Mouse (Mus musculus) limb, embryonic 14.5 days (tissue): ENCODE measurements around the gene Ppara. TPM values are rescaled to one million over a fixed set of nuclear protein-coding genes. Genes with fewer than 3 reads are reported as not detected.

Source experiments
- ATAC-seq: fragments of 200-750 bp; cut with Nextera tagmentation; 2 replicates; pipeline ENCODE4 v1.8.0; 2017; ENCODE audit warnings: low read depth, moderate number of reproducible peaks, moderate TSS enrichment; ENCODE audit not compliant: low FRiP score
- DNase-seq: peaks from one replicate; pipeline ENCODE4 v3.0.0-alpha.2; 2015; ENCODE audit warnings: low spot score
- H3K27ac ChIP-seq: fragments of 300-500 bp; sonication (generic); replicated peaks from 2 replicates; pipeline ENCODE4 v1.5.1; 2014; ENCODE audit warnings: low read depth, mild to moderate bottlenecking, low read length, moderate library complexity, mixed read lengths
- H3K27me3 ChIP-seq: fragments of 300-500 bp; sonication (generic); 2 replicates; pipeline ENCODE4 v1.6.1; 2014; ENCODE audit warnings: low read length, mixed read lengths; ENCODE audit not compliant: control insufficient read depth, insufficient read depth
- H3K36me3 ChIP-seq: fragments of 300-500 bp; sonication (generic); 2 replicates; pipeline ENCODE4 v1.6.1; 2014; ENCODE audit warnings: mild to moderate bottlenecking, low read length, moderate library complexity, mixed read lengths; ENCODE audit not compliant: control insufficient read depth, insufficient read depth
- H3K4me1 ChIP-seq: fragments of 300-500 bp; sonication (generic); 2 replicates; pipeline ENCODE4 v1.6.1; 2014; ENCODE audit warnings: antibody characterized with exemption, low read length, mixed read lengths; ENCODE audit not compliant: control insufficient read depth, insufficient read depth
- H3K4me2 ChIP-seq: fragments of 300-500 bp; sonication (generic); replicated peaks from 2 replicates; pipeline ENCODE4 v1.6.1; 2014; ENCODE audit warnings: low read depth, mild to moderate bottlenecking, low read length, moderate library complexity; ENCODE audit not compliant: severe bottlenecking
- H3K4me3 ChIP-seq: fragments of 300-500 bp; sonication (generic); replicated peaks from 2 replicates; pipeline ENCODE4 v1.5.1; 2014; ENCODE audit warnings: low read length
- H3K9ac ChIP-seq: fragments of 300-500 bp; sonication (generic); 2 replicates; pipeline ENCODE4 v1.6.1; 2014; ENCODE audit warnings: mild to moderate bottlenecking, low read depth, low read length, moderate library complexity; ENCODE audit not compliant: severe bottlenecking
- H3K9me3 ChIP-seq: fragments of 300-500 bp; sonication (generic); 2 replicates; pipeline ENCODE4 v1.6.1; 2016; ENCODE audit warnings: low read length; ENCODE audit not compliant: control insufficient read depth
- POLR2A ChIP-seq: fragments of 200-500 bp; IDR thresholded peaks from 2 replicates; pipeline ENCODE4 v1.8.0; 2012; ENCODE audit warnings: inconsistent platforms, mild to moderate bottlenecking, moderate library complexity, borderline replicate concordance; ENCODE audit not compliant: insufficient read depth, insufficient read length; ENCODE audit errors: extremely low read depth
- WGBS: fragments of 180-500 bp; shearing (Covaris S2); extraction: QIAGEN DNeasy Blood & Tissue Kit; methylation state at CpG from one replicate; pipeline ENCODE4 v1.1.7; 2014; 5-methylcytosine and 5-hydroxymethylcytosine counted together
- polyA plus RNA-seq, 2 experiments: library from polyadenylated mRNA; depleted of rRNA in 1 of 2; stranded (reverse) in 1 of 2; unstranded in 1 of 2; fragments of >200 nt; fragmentation: Nextera tagmentation in 1 of 2; extraction: Ambion mirVana in 1 of 2; gene quantifications; 2 replicates each; pipeline versions ENCODE4 v1.2.1 to v1.2.3; 2012 to 2014

Gene Ppara
- polyA plus RNA-seq, 2 experiments = 0.84 to 2.8 TPM

GRCm38 (mm10) chr15:85788051-85788450, 53.3 kb downstream of the Ppara start:
- Histone ChIP-seq H3K4me1 (no peaks in the 10 kb centered on the region), H3K9ac (no peak overlapping the region), H3K9me3 (no peaks in the 10 kb centered on the region), H3K4me2 (no peak overlapping the region), H3K36me3 (no peaks in the 10 kb centered on the region), H3K27me3 (no peaks in the 10 kb centered on the region), H3K27ac (no peak overlapping the region), H3K4me3 (no peak overlapping the region)
- no peak for TF ChIP-seq POLR2A
- WGBS = 83% methylated on average over 4 of the region's 4 CpGs
- no peak for DNase-seq
- ATAC-seq = no peak

GRCm38 (mm10) chr15:85788633-85789032, 53.9 kb downstream of the Ppara start:
- H3K9ac ChIP-seq = no peak overlapping the region
- TF ChIP-seq POLR2A = no peak
- no peak overlapping the region for H3K4me2 ChIP-seq
- H3K36me3 ChIP-seq = no peaks in the 10 kb centered on the region
- ATAC-seq = no peak
- 77% methylated on average over 16 of the region's 16 CpGs for WGBS
- no peaks in the 10 kb centered on the region for H3K27me3 ChIP-seq
- no peaks in the 10 kb centered on the region for H3K9me3 ChIP-seq
- H3K4me1 ChIP-seq = no peaks in the 10 kb centered on the region
- H3K4me3 ChIP-seq = no peak overlapping the region
- no peak overlapping the region for H3K27ac ChIP-seq
- DNase-seq = no peak

GRCm38 (mm10) chr15:85791449-85791848, 56.7 kb downstream of the Ppara start:
- no peak for TF ChIP-seq POLR2A
- no peak overlapping the region for H3K27ac ChIP-seq
- DNase-seq = no peak
- H3K9me3 ChIP-seq = no peaks in the 10 kb centered on the region
- no peak for ATAC-seq
- no peak overlapping the region for H3K4me3 ChIP-seq
- no peaks in the 10 kb centered on the region for H3K27me3 ChIP-seq
- no peak overlapping the region for H3K4me2 ChIP-seq
- H3K9ac ChIP-seq = no peak overlapping the region
- no peaks in the 10 kb centered on the region for H3K36me3 ChIP-seq
- WGBS = 79% methylated on average over 4 of the region's 4 CpGs
- H3K4me1 ChIP-seq = no peaks in the 10 kb centered on the region

DNA sequence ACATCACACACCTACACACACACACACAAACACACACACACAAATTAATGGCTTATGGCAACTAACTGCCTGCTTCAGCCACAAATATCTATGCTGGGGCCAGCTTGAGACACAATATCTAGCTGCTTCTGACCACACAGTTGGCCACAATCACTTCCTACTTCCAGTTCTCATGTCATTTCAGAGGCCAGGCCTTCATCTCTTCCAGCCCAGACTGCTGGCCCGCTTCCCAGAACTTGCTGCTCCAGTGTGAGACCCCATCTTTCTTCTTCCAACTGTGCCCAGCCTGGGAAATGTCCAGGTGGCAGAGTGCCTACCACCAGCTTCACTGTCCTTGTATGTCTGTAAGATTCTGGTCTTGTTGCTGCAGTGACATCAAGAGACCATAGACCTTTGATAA, 58.0 kb downstream of the Ppara start:
- no peaks in the 10 kb centered on the region for H3K9me3 ChIP-seq
- WGBS = 80% methylated on average over 1 of the region's 1 CpGs
- H3K4me1 ChIP-seq = no peaks in the 10 kb centered on the region
- no peak overlapping the region for H3K4me2 ChIP-seq
- no peak for DNase-seq
- TF ChIP-seq POLR2A = no peak
- no peak for ATAC-seq
- H3K9ac ChIP-seq = no peak overlapping the region
- no peaks in the 10 kb centered on the region for H3K27me3 ChIP-seq
- H3K4me3 ChIP-seq = no peak overlapping the region
- H3K27ac ChIP-seq = no peak overlapping the region
- H3K36me3 ChIP-seq = no peaks in the 10 kb centered on the region

- no peak for ATAC-seq
- Histone ChIP-seq H3K9me3 (no peaks in the 10 kb centered on the region), H3K4me3 (no peak overlapping the region), H3K4me2 (no peak overlapping the region), H3K36me3 (no peaks in the 10 kb centered on the region), H3K27me3 (no peaks in the 10 kb centered on the region), H3K4me1 (no peaks in the 10 kb centered on the region), H3K9ac (no peak overlapping the region), H3K27ac (no peak overlapping the region)
- WGBS = 75% methylated on average over 6 of the region's 6 CpGs
- TF ChIP-seq POLR2A = no peak
- no peak for DNase-seq
These were observed 60.7 kb downstream of the Ppara start for GRCm38 (mm10) chr15:85795516-85795915.

DNA sequence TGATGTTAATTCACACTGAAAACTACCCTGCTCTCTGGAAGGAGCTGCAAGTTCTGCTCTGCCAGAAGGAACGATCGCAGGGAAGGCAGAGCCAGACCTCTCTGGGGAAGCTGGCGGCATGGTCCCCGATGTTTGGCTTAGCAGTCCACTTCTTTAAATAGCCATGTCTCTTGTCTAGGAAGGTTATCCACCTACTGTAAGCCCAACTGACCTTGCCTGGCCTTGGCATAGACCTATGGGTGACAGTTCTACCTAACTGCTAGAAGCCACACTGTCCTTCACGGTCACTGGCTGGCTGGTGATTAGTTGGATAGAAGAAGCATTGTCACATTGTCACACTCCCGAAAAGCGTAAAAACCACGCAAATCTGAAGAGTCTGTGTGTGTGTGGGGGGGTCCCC, 63.9 kb downstream of the Ppara start:
- 89% methylated on average over 8 of the region's 8 CpGs for WGBS
- TF ChIP-seq POLR2A = no peak
- Histone ChIP-seq H3K9me3 (no peaks in the 10 kb centered on the region), H3K27ac (no peak overlapping the region), H3K27me3 (no peaks in the 10 kb centered on the region), H3K9ac (no peak overlapping the region), H3K36me3 (no peaks in the 10 kb centered on the region), H3K4me3 (no peak overlapping the region), H3K4me1 (no peaks in the 10 kb centered on the region), H3K4me2 (no peak overlapping the region)
- ATAC-seq (no peak), DNase-seq (no peak)
